Comparison of ENCODE assay signal across 11 mouse cellular contexts in genomic region chr8:83215065-83215464, GRCm38 (mm10). TPM values are rescaled to one million over a fixed set of nuclear protein-coding genes. Genes with fewer than 3 reads are reported as not detected.
DNase-seq lines count a peak whose midpoint lies in the region; ATAC-seq and TF ChIP-seq lines count a peak whose summit lies in the region.
"Had no signal": no experiment of that assay in that cellular context is flagged by ENCODE, and none has a peak within 500 bp of the region (broad histone marks: within the 10 kb centered on the region; RNA-seq: fewer than 3 reads in every experiment).

No protein-coding gene starts in this region.

- TF ChIP-seq POLR2A in liver, adult 2 months (IDR thresholded peaks at IDR 0.05; ENCODE audit: extremely low read depth, insufficient read depth, low read length), result no peak

- 75% methylated on average over 5 of the region's 5 CpGs for WGBS in hindbrain, embryonic 10.5 days
- 65% methylated on average over 5 of the region's 5 CpGs for WGBS in hindbrain, embryonic 11.5 days
- 7% methylated on average over 5 of the region's 5 CpGs for WGBS in heart, embryonic 12.5 days
- 40% methylated on average over 5 of the region's 5 CpGs for WGBS in liver, adult 2 months

- no peak overlapping the region for H3K9ac ChIP-seq in hindbrain, embryonic 11.5 days (ENCODE audit: low read depth, low read length)
- no peak overlapping the region for H3K9ac ChIP-seq in heart, embryonic 12.5 days
- no peak overlapping the region for H3K9ac ChIP-seq in liver, adult 2 months (ENCODE audit: low read depth, low read length)
- H3K9ac ChIP-seq: forebrain, embryonic 15.5 days had no signal

- no peak overlapping the region for H3K4me2 ChIP-seq in hindbrain, embryonic 11.5 days (replicated peaks; ENCODE audit: low read depth, low read length)
- H3K4me2 ChIP-seq in heart, embryonic 12.5 days, result peak overlapping the region; percentile 38
- H3K4me2 ChIP-seq: forebrain, embryonic 15.5 days had no signal

- no peaks in the 10 kb centered on the region for H3K27me3 ChIP-seq in hindbrain, embryonic 10.5 days (ENCODE audit: insufficient read depth, poor library complexity, severe bottlenecking)
- no peaks in the 10 kb centered on the region for H3K27me3 ChIP-seq in hindbrain, embryonic 11.5 days (ENCODE audit: control insufficient read depth, insufficient read depth, low read length)
- no peaks in the 10 kb centered on the region for H3K27me3 ChIP-seq in heart, embryonic 12.5 days (replicated peaks)
- H3K27me3 ChIP-seq in liver, adult 2 months (ENCODE audit: control insufficient read depth, insufficient read depth, low read length), result no peaks in the 10 kb centered on the region
- H3K27me3 ChIP-seq: forebrain, embryonic 15.5 days had no signal

- H3K4me3 ChIP-seq in hindbrain, embryonic 10.5 days, result no peak overlapping the region
- no peak overlapping the region for H3K4me3 ChIP-seq in hindbrain, embryonic 11.5 days (ENCODE audit: low read depth, low read length)
- no peak overlapping the region for H3K4me3 ChIP-seq in heart, embryonic 12.5 days
- H3K4me3 ChIP-seq in liver, adult 2 months (ENCODE audit: insufficient read depth, low read depth, low read length), result no peak overlapping the region
- H3K4me3 ChIP-seq: forebrain, embryonic 15.5 days had no signal

- intact Hi-C loops in gastrocnemius, postnatal 14 days (cut with DNase I; ENCODE audit: low total_unique reads), result no loop called here

- TF ChIP-seq CTCF in liver, adult 2 months (IDR thresholded peaks at IDR 0.05; ENCODE audit: low read depth, low read length), result no peak

- H3K9me3 ChIP-seq in hindbrain, embryonic 10.5 days, result no peaks in the 10 kb centered on the region
- H3K9me3 ChIP-seq in hindbrain, embryonic 11.5 days (ENCODE audit: control insufficient read depth, low read length), result no peaks in the 10 kb centered on the region
- no peaks in the 10 kb centered on the region for H3K9me3 ChIP-seq in heart, embryonic 12.5 days (replicated peaks)
- H3K9me3 ChIP-seq: forebrain, embryonic 15.5 days had no signal

- ATAC-seq in hindbrain, embryonic 11.5 days (ENCODE audit: low FRiP score), result no peak
- ATAC-seq in heart, embryonic 12.5 days (ENCODE audit: insufficient number of reproducible peaks, low FRiP score), result peak; percentile 89
- ATAC-seq: forebrain, embryonic 15.5 days had no signal

- DNase-seq in hindbrain, embryonic 10.5 days (ENCODE audit: low spot score), result no peak
- DNase-seq in hindbrain, embryonic 11.5 days (ENCODE audit: low spot score), result no peak
- peak; percentile 22 for DNase-seq in MN1 (ENCODE audit: low spot score)
- peak; percentile 5 for DNase-seq in liver, adult 2 months (ENCODE audit: extremely low read depth, low read depth, low spot score)
- no peak for DNase-seq in gastrocnemius, postnatal 14 days
- no peak for DNase-seq in testis, postnatal 14 days (ENCODE audit: low spot score)
- no peak for DNase-seq in right cerebral cortex, postnatal 25 days
- DNase-seq: cerebellum, postnatal 14 days; thymus, postnatal 25 days had no signal

- peaks cover 31% of the 10 kb centered on the region for H3K36me3 ChIP-seq in hindbrain, embryonic 10.5 days
- no peaks in the 10 kb centered on the region for H3K36me3 ChIP-seq in hindbrain, embryonic 11.5 days (ENCODE audit: control insufficient read depth, insufficient read depth, low read length)
- no peaks in the 10 kb centered on the region for H3K36me3 ChIP-seq in heart, embryonic 12.5 days
- H3K36me3 ChIP-seq in liver, adult 2 months (ENCODE audit: control insufficient read depth, insufficient read depth, low read length), result no peaks in the 10 kb centered on the region

- H3K27ac ChIP-seq in hindbrain, embryonic 10.5 days, result 0 out of 2 replicates have a peak overlapping the region, but pooled peaks have one; percentile 16
- no peak overlapping the region for H3K27ac ChIP-seq in hindbrain, embryonic 11.5 days (ENCODE audit: low read depth, low read length)
- H3K27ac ChIP-seq in heart, embryonic 12.5 days (ENCODE audit: poor library complexity, severe bottlenecking), result peak overlapping the region; percentile 61
- no peak overlapping the region for H3K27ac ChIP-seq in liver, adult 2 months (replicated peaks; ENCODE audit: insufficient read depth, low read depth, low read length)
- H3K27ac ChIP-seq: forebrain, embryonic 15.5 days had no signal

- no peaks in the 10 kb centered on the region for H3K79me2 ChIP-seq in liver, adult 2 months (ENCODE audit: control insufficient read depth, insufficient read depth, low read length)

- 0 out of 2 replicates have a peak, but pooled peaks cover 6% of the 10 kb centered on the region for H3K4me1 ChIP-seq in hindbrain, embryonic 10.5 days (replicated peaks)
- no peaks in the 10 kb centered on the region for H3K4me1 ChIP-seq in hindbrain, embryonic 11.5 days (replicated peaks; ENCODE audit: control insufficient read depth, insufficient read depth, low read length)
- peaks cover 19% of the 10 kb centered on the region for H3K4me1 ChIP-seq in heart, embryonic 12.5 days (replicated peaks)
- no peaks in the 10 kb centered on the region for H3K4me1 ChIP-seq in liver, adult 2 months (ENCODE audit: control insufficient read depth, insufficient read depth, low read length)
- H3K4me1 ChIP-seq: forebrain, embryonic 15.5 days had no signal

RNA-seq across cellular contexts. Expression of gene Gm10645, which starts 49.1 kb away (rescaled TPM):
- 2.9 and 3.2 TPM in 2 replicates for polyA plus RNA-seq in hindbrain, embryonic 10.5 days (2016; fragmentation: Nextera tagmentation; extraction: Ambion mirVana)
- 6.3 and 8.5 TPM in 2 replicates for polyA plus RNA-seq in hindbrain, embryonic 11.5 days (2014; fragmentation: Nextera tagmentation; extraction: Ambion mirVana)
- 0.64 and 1.1 TPM in 2 replicates for polyA plus RNA-seq in heart, embryonic 12.5 days (2016; fragmentation: Nextera tagmentation; extraction: Ambion mirVana)
- not detected in 2 replicates for total RNA-seq in liver, adult 2 months (2014; rRNA removed)
- polyA plus RNA-seq in liver, adult 2 months (2012; rRNA removed), result 0.13 TPM in 1 of 2 replicates, not detected in the other
- not detected for total RNA-seq in gastrocnemius, postnatal 14 days (2021)

RNA-seq across cellular contexts. Expression of gene Tbc1d9, which starts 49.9 kb away (rescaled TPM):
- 6.5 and 8.3 TPM in 2 replicates for polyA plus RNA-seq in hindbrain, embryonic 10.5 days (2016; fragmentation: Nextera tagmentation; extraction: Ambion mirVana)
- 12.8 and 14.8 TPM in 2 replicates for polyA plus RNA-seq in hindbrain, embryonic 11.5 days (2014; fragmentation: Nextera tagmentation; extraction: Ambion mirVana)
- 1.3 and 1.4 TPM in 2 replicates for polyA plus RNA-seq in heart, embryonic 12.5 days (2016; fragmentation: Nextera tagmentation; extraction: Ambion mirVana)
- total RNA-seq in liver, adult 2 months (2014; rRNA removed), result 1.6 and 2.2 TPM in 2 replicates
- polyA plus RNA-seq in liver, adult 2 months (2012; rRNA removed), result 0.25 and 0.62 TPM in 2 replicates
- 1 to 10 TPM; 1.5 to 1.8 TPM for total RNA-seq in gastrocnemius, postnatal 14 days (2021)

Comparison
In these comparisons a context has a peak if more than half of its experiments do, and no peak if none do; other contexts are left out.
1. H3K27ac ChIP-seq: peak in hindbrain, embryonic 10.5 days (single experiment) and heart, embryonic 12.5 days (single experiment); none in hindbrain, embryonic 11.5 days (single experiment) and liver, adult 2 months (single experiment).
2. DNase-seq: peak in MN1 (single experiment) and liver, adult 2 months (single experiment); none in hindbrain, embryonic 10.5 days (single experiment), hindbrain, embryonic 11.5 days (single experiment), gastrocnemius, postnatal 14 days (single experiment), testis, postnatal 14 days (single experiment) and right cerebral cortex, postnatal 25 days (single experiment).